Mouse (Mus musculus): ENCODE measurements around the gene Ppie.
"Not testable (repeated sequence)": the region's sequence is repeated elsewhere in the genome, so short reads cannot be mapped to it uniquely, and the experiment has no call there.

The Ppie gene

GRCm38 (mm10) chr4:123114651-123115050, 25.1 kb downstream of the Ppie start:
- DNase-seq (ENCODE audit: low spot score) = not testable (repeated sequence)

GRCm38 (mm10) chr4:123112216-123112764, 27.5 kb downstream of the Ppie start:
- no peak for DNase-seq (ENCODE audit: low spot score)

- DNase-seq (ENCODE audit: low spot score) = not testable (repeated sequence)
Measured at GRCm38 (mm10) chr4:123111275-123111983, 28.3 kb downstream of the Ppie start.

GRCm38 (mm10) chr4:123110751-123111150, 29.0 kb downstream of the Ppie start:
- no peak for DNase-seq (ENCODE audit: low spot score)

- no peak for DNase-seq (ENCODE audit: low spot score)
Measured at GRCm38 (mm10) chr4:123108056-123108455, 31.7 kb downstream of the Ppie start.

- peak; percentile 47 for DNase-seq (ENCODE audit: low spot score)
Measured at GRCm38 (mm10) chr4:123106864-123107263, 32.9 kb downstream of the Ppie start.

GRCm38 (mm10) chr4:123105929-123106328, 33.8 kb downstream of the Ppie start:
- DNase-seq (ENCODE audit: low spot score) = not testable (repeated sequence)

- DNase-seq (ENCODE audit: low spot score) = no peak
Measured at GRCm38 (mm10) chr4:123105451-123105790, 34.3 kb downstream of the Ppie start.

GRCm38 (mm10) chr4:123104651-123105450, 34.9 kb downstream of the Ppie start, which contains the start of gene Bmp8b:
TSS of gene Bmp8b (plus strand) at chr4:123105165.
- no peak for DNase-seq (ENCODE audit: low spot score)

- DNase-seq (ENCODE audit: low spot score) = no peak
Measured at GRCm38 (mm10) chr4:123093869-123094268, 45.9 kb downstream of the Ppie start.

- no peak for DNase-seq (ENCODE audit: low spot score)
Measured at GRCm38 (mm10) chr4:123093064-123093776, 46.5 kb downstream of the Ppie start.

- no peak for DNase-seq (ENCODE audit: low spot score)
Measured at GRCm38 (mm10) chr4:123092621-123093020, 47.1 kb downstream of the Ppie start.

GRCm38 (mm10) chr4:123086381-123086780, 53.4 kb downstream of the Ppie start:
- DNase-seq (ENCODE audit: low spot score) = no peak

GRCm38 (mm10) chr4:123085290-123085689, 54.5 kb downstream of the Ppie start:
- no peak for DNase-seq (ENCODE audit: low spot score)

- no peak for DNase-seq (ENCODE audit: low spot score)
Measured at GRCm38 (mm10) chr4:123083323-123083902, 56.3 kb downstream of the Ppie start.

- peak; percentile 65 for DNase-seq (ENCODE audit: low spot score)
Measured at GRCm38 (mm10) chr4:123082283-123083163, 57.2 kb downstream of the Ppie start.

- no peak for DNase-seq (ENCODE audit: low spot score)
Measured at GRCm38 (mm10) chr4:123080791-123081190, 59.0 kb downstream of the Ppie start.

GRCm38 (mm10) chr4:123078231-123078630, 61.5 kb downstream of the Ppie start:
- DNase-seq (ENCODE audit: low spot score) = no peak
